ENCODE assay signal across 23 mouse cellular contexts in genomic region chr2:61474626-61475025, GRCm38 (mm10).
A peak's percentile ranks its signal among the peaks of the same experiment; 100 is the strongest.
DNase-seq lines count a peak whose midpoint lies in the region; ATAC-seq lines count a peak whose summit lies in the region.
"Had no signal": no experiment of that assay in that cellular context is flagged by ENCODE, and none has a peak within 500 bp of the region (broad histone marks: within the 10 kb centered on the region; RNA-seq: fewer than 3 reads in every experiment).

No protein-coding gene starts in this region.

- no peak overlapping the region for H3K27ac ChIP-seq in heart, embryonic 10.5 days
- no peak overlapping the region for H3K27ac ChIP-seq in heart, embryonic 12.5 days (ENCODE audit: poor library complexity, severe bottlenecking)
- H3K27ac ChIP-seq: embryonic facial prominence, embryonic 10.5 days; forebrain, embryonic 13.5 days; heart, adult 2 months; heart, embryonic 13.5 days; hindbrain, embryonic 12.5 days; intestine, embryonic 15.5 days had no signal

- H3K36me3 ChIP-seq in heart, embryonic 10.5 days, result no peaks in the 10 kb centered on the region
- H3K36me3 ChIP-seq in heart, embryonic 12.5 days, result no peaks in the 10 kb centered on the region
- H3K36me3 ChIP-seq: embryonic facial prominence, embryonic 10.5 days; G1E; heart, embryonic 13.5 days; hindbrain, embryonic 12.5 days; intestine, embryonic 15.5 days had no signal

- 69% methylated on average over 10 of the region's 10 CpGs for WGBS in heart, embryonic 10.5 days
- WGBS in heart, embryonic 12.5 days, result 67% methylated on average over 10 of the region's 10 CpGs

- no peaks in the 10 kb centered on the region for H3K27me3 ChIP-seq in heart, embryonic 10.5 days (ENCODE audit: insufficient read depth, poor library complexity, severe bottlenecking)
- H3K27me3 ChIP-seq in heart, embryonic 12.5 days (replicated peaks), result no peaks in the 10 kb centered on the region
- H3K27me3 ChIP-seq: forebrain, embryonic 13.5 days; heart, embryonic 13.5 days; hindbrain, embryonic 12.5 days; intestine, embryonic 15.5 days had no signal

- no peak overlapping the region for H3K4me2 ChIP-seq in heart, embryonic 12.5 days
- H3K4me2 ChIP-seq: forebrain, embryonic 13.5 days; heart, embryonic 13.5 days; hindbrain, embryonic 12.5 days; intestine, embryonic 15.5 days had no signal

- peak; percentile 13 to 14 for DNase-seq in frontal cortex, postnatal 36 days (ENCODE audit: low spot score in 2 of 2)
- no peak for DNase-seq in frontal cortex, postnatal 25 days (ENCODE audit: low spot score in 2 of 2)
- DNase-seq in CD4-positive helper T cell, adult 2 months (ENCODE audit: low read depth, low spot score), result peak; percentile 41
- peak; percentile 18 for DNase-seq in R1 (ENCODE audit: low read depth, low spot score)
- peak; percentile 42 for DNase-seq in induced T-regulatory cell, adult 2 months (ENCODE audit: low read depth)
- DNase-seq in heart, embryonic 10.5 days (ENCODE audit: low spot score), result no peak
- no peak for DNase-seq in lung, postnatal 36 days
- DNase-seq: adrenal gland, postnatal 14 days; cerebellum, adult 18-20 months; cerebellum, adult 9-11 months; forebrain, postnatal 0 days; gastrocnemius, postnatal 14 days; heart, adult 2 months; heart, postnatal 4 days; kidney, adult 18-20 months had no signal

- no peaks in the 10 kb centered on the region for H3K4me1 ChIP-seq in heart, embryonic 10.5 days
- no peaks in the 10 kb centered on the region for H3K4me1 ChIP-seq in heart, embryonic 12.5 days (replicated peaks)
- H3K4me1 ChIP-seq: embryonic facial prominence, embryonic 10.5 days; forebrain, embryonic 13.5 days; heart, embryonic 13.5 days; hindbrain, embryonic 12.5 days; intestine, embryonic 15.5 days had no signal

- H3K4me3 ChIP-seq in heart, embryonic 10.5 days, result no peak overlapping the region
- H3K4me3 ChIP-seq in heart, embryonic 12.5 days, result no peak overlapping the region
- H3K4me3 ChIP-seq: embryonic facial prominence, embryonic 10.5 days; forebrain, embryonic 13.5 days; heart, adult 2 months; heart, embryonic 13.5 days; hindbrain, embryonic 12.5 days; intestine, embryonic 15.5 days had no signal

- no peak for ATAC-seq in heart, embryonic 12.5 days (ENCODE audit: insufficient number of reproducible peaks, low FRiP score)
- ATAC-seq: forebrain, embryonic 13.5 days; forebrain, postnatal 0 days; hindbrain, embryonic 16.5 days; intestine, embryonic 15.5 days had no signal

- H3K9me3 ChIP-seq in heart, embryonic 10.5 days, result no peaks in the 10 kb centered on the region
- no peaks in the 10 kb centered on the region; the same call in 1 of the 2 replicates for H3K9me3 ChIP-seq in heart, embryonic 12.5 days (replicated peaks)
- H3K9me3 ChIP-seq: embryonic facial prominence, embryonic 10.5 days; forebrain, embryonic 13.5 days; G1E; heart, embryonic 13.5 days; hindbrain, embryonic 12.5 days; intestine, embryonic 15.5 days had no signal

- H3K9ac ChIP-seq in heart, embryonic 12.5 days, result no peak overlapping the region
- H3K9ac ChIP-seq: forebrain, embryonic 13.5 days; forebrain, postnatal 0 days; heart, embryonic 13.5 days; hindbrain, embryonic 12.5 days; intestine, embryonic 15.5 days had no signal

Comparison
In these comparisons a context has a peak if more than half of its experiments do, and no peak if none do; other contexts are left out.
1. DNase-seq: peak in frontal cortex, postnatal 36 days (2 of 2), CD4-positive helper T cell, adult 2 months (single experiment), R1 (single experiment) and induced T-regulatory cell, adult 2 months (single experiment); none in frontal cortex, postnatal 25 days (0 of 2), heart, embryonic 10.5 days (single experiment) and lung, postnatal 36 days (single experiment).